Mouse (Mus musculus): Measurements from ENCODE around the gene Tsx.
"Not testable (repeated sequence)": the region's sequence is repeated elsewhere in the genome, so short reads cannot be mapped to it uniquely, and the experiment has no call there.

Gene Tsx

GRCm38 (mm10) chrX:103414167-103414566 lies at the start of gene Tsx:
Tsx (plus strand) TSS chrX:103414467.
- DNase-seq, result no peak

GRCm38 (mm10) chrX:103366201-103366600 lies 48.1 kb upstream of the Tsx start:
- peak; percentile 25 for DNase-seq

- DNase-seq, result no peak
Observed at GRCm38 (mm10) chrX:103368650-103369049, 45.6 kb upstream of the Tsx start.

GRCm38 (mm10) chrX:103371221-103371620 lies 43.0 kb upstream of the Tsx start:
- peak; percentile 7 for DNase-seq

- DNase-seq, result no peak
Observed at GRCm38 (mm10) chrX:103371627-103372026, 42.6 kb upstream of the Tsx start.

- no peak for DNase-seq
Observed at GRCm38 (mm10) chrX:103374250-103374649, 40.0 kb upstream of the Tsx start.

- DNase-seq, result no peak
Observed at GRCm38 (mm10) chrX:103384528-103384927, 29.7 kb upstream of the Tsx start.

GRCm38 (mm10) chrX:103388131-103388530 lies 26.1 kb upstream of the Tsx start:
- no peak for DNase-seq

GRCm38 (mm10) chrX:103393841-103394240 lies 20.4 kb upstream of the Tsx start:
- no peak for DNase-seq

GRCm38 (mm10) chrX:103405021-103405420 lies 9.2 kb upstream of the Tsx start:
- DNase-seq, result no peak

GRCm38 (mm10) chrX:103421710-103422109 lies 7.4 kb downstream of the Tsx start, which contains the start of gene Gm26992:
Gm26992 (plus strand) TSS chrX:103422010.
- no peak for DNase-seq

- DNase-seq, result no peak
Observed at GRCm38 (mm10) chrX:103427677-103428076, 13.4 kb downstream of the Tsx start.

- DNase-seq, result no peak
Observed at GRCm38 (mm10) chrX:103432293-103432692, 18.0 kb downstream of the Tsx start.

GRCm38 (mm10) chrX:103438023-103438422 lies 23.8 kb downstream of the Tsx start:
- DNase-seq, result no peak

- no peak for DNase-seq
Observed at GRCm38 (mm10) chrX:103440803-103441202, 26.5 kb downstream of the Tsx start.

GRCm38 (mm10) chrX:103443755-103444154 lies 29.5 kb downstream of the Tsx start:
- peak; percentile 11 for DNase-seq

- DNase-seq, result no peak
Observed at GRCm38 (mm10) chrX:103447539-103448169, 33.4 kb downstream of the Tsx start.

GRCm38 (mm10) chrX:103448429-103448828 lies 34.2 kb downstream of the Tsx start:
- DNase-seq, result not testable (repeated sequence)

- not testable (repeated sequence) for DNase-seq
Observed at GRCm38 (mm10) chrX:103448943-103449722, 34.9 kb downstream of the Tsx start.

GRCm38 (mm10) chrX:103452815-103453214 lies 38.5 kb downstream of the Tsx start:
- no peak for DNase-seq

GRCm38 (mm10) chrX:103460056-103460455 lies 45.8 kb downstream of the Tsx start:
- no peak for DNase-seq

- DNase-seq, result no peak
Observed at GRCm38 (mm10) chrX:103468998-103469397, 54.7 kb downstream of the Tsx start.

- no peak for DNase-seq
Observed at GRCm38 (mm10) chrX:103472346-103472745, 58.1 kb downstream of the Tsx start.
